Mouse (Mus musculus) limb, embryonic 14.5 days (tissue): Measurements from ENCODE around the gene Lemd1. TPM values are rescaled to one million over a fixed set of nuclear protein-coding genes. Genes with fewer than 3 reads are reported as not detected.

Experiments used
- ATAC-seq: fragments of 200-750 bp; cut with Nextera tagmentation; 2 replicates; pipeline ENCODE4 v1.8.0; 2017; ENCODE audit warnings: low read depth, moderate number of reproducible peaks, moderate TSS enrichment; ENCODE audit not compliant: low FRiP score
- DNase-seq: peaks from one replicate; pipeline ENCODE4 v3.0.0-alpha.2; 2015; ENCODE audit warnings: low spot score
- H3K27ac ChIP-seq: fragments of 300-500 bp; sonication (generic); replicated peaks from 2 replicates; pipeline ENCODE4 v1.5.1; 2014; ENCODE audit warnings: low read depth, mild to moderate bottlenecking, low read length, moderate library complexity, mixed read lengths
- H3K27me3 ChIP-seq: fragments of 300-500 bp; sonication (generic); 2 replicates; pipeline ENCODE4 v1.6.1; 2014; ENCODE audit warnings: low read length, mixed read lengths; ENCODE audit not compliant: control insufficient read depth, insufficient read depth
- H3K36me3 ChIP-seq: fragments of 300-500 bp; sonication (generic); 2 replicates; pipeline ENCODE4 v1.6.1; 2014; ENCODE audit warnings: mild to moderate bottlenecking, low read length, moderate library complexity, mixed read lengths; ENCODE audit not compliant: control insufficient read depth, insufficient read depth
- H3K4me1 ChIP-seq: fragments of 300-500 bp; sonication (generic); 2 replicates; pipeline ENCODE4 v1.6.1; 2014; ENCODE audit warnings: antibody characterized with exemption, low read length, mixed read lengths; ENCODE audit not compliant: control insufficient read depth, insufficient read depth
- H3K4me2 ChIP-seq: fragments of 300-500 bp; sonication (generic); replicated peaks from 2 replicates; pipeline ENCODE4 v1.6.1; 2014; ENCODE audit warnings: low read depth, mild to moderate bottlenecking, low read length, moderate library complexity; ENCODE audit not compliant: severe bottlenecking
- H3K4me3 ChIP-seq: fragments of 300-500 bp; sonication (generic); replicated peaks from 2 replicates; pipeline ENCODE4 v1.5.1; 2014; ENCODE audit warnings: low read length
- H3K9ac ChIP-seq: fragments of 300-500 bp; sonication (generic); 2 replicates; pipeline ENCODE4 v1.6.1; 2014; ENCODE audit warnings: mild to moderate bottlenecking, low read depth, low read length, moderate library complexity; ENCODE audit not compliant: severe bottlenecking
- H3K9me3 ChIP-seq: fragments of 300-500 bp; sonication (generic); 2 replicates; pipeline ENCODE4 v1.6.1; 2016; ENCODE audit warnings: low read length; ENCODE audit not compliant: control insufficient read depth
- POLR2A ChIP-seq: fragments of 200-500 bp; IDR thresholded peaks from 2 replicates; pipeline ENCODE4 v1.8.0; 2012; ENCODE audit warnings: inconsistent platforms, mild to moderate bottlenecking, moderate library complexity, borderline replicate concordance; ENCODE audit not compliant: insufficient read depth, insufficient read length; ENCODE audit errors: extremely low read depth
- WGBS: fragments of 180-500 bp; shearing (Covaris S2); extraction: QIAGEN DNeasy Blood & Tissue Kit; methylation state at CpG from one replicate; pipeline ENCODE4 v1.1.7; 2014; 5-methylcytosine and 5-hydroxymethylcytosine counted together
- polyA plus RNA-seq, 2 experiments: library from polyadenylated mRNA; depleted of rRNA in 1 of 2; stranded (reverse) in 1 of 2; unstranded in 1 of 2; fragments of >200 nt; fragmentation: Nextera tagmentation in 1 of 2; extraction: Ambion mirVana in 1 of 2; gene quantifications; 2 replicates each; pipeline versions ENCODE4 v1.2.1 to v1.2.3; 2012 to 2014

Gene Lemd1
- polyA plus RNA-seq, 2 experiments: 0.91 to 0.94 TPM

DNA sequence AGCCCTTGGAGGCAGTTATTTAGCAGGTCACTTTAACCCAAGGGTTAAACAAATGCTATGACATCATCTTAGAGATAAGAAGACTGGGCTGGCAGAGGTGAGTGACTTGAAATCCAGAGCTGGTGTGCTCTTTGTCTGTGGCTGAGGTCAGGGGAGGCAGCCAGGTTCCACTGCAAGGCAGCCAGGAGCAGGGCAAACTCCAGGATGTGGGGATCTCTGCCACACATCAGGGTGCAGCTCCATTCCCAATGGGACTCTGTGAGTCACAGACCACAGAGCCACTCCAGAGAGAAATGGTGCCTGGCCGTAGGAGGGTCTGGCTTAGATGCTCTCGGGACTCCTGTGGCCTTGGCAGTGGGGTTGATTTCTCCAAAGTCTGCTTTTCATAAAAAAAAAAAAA is 39.3 kb upstream of the Lemd1 start:
- Histone ChIP-seq H3K36me3 (no peaks in the 10 kb centered on the region), H3K4me3 (no peak overlapping the region), H3K9me3 (no peaks in the 10 kb centered on the region), H3K4me2 (no peak overlapping the region), H3K4me1 (no peaks in the 10 kb centered on the region), H3K9ac (no peak overlapping the region), H3K27me3 (no peaks in the 10 kb centered on the region), H3K27ac (no peak overlapping the region)
- no peak for TF ChIP-seq POLR2A
- no peak for ATAC-seq
- 46% methylated on average over 2 of the region's 2 CpGs for WGBS
- no peak for DNase-seq

GRCm38 (mm10) chr1:132153086-132153690 is 38.0 kb upstream of the Lemd1 start:
- TF ChIP-seq POLR2A: no peak
- H3K9ac ChIP-seq: no peak overlapping the region
- H3K27ac ChIP-seq: no peak overlapping the region
- no peak for DNase-seq
- no peaks in the 10 kb centered on the region for H3K27me3 ChIP-seq
- H3K4me3 ChIP-seq: no peak overlapping the region
- no peaks in the 10 kb centered on the region for H3K36me3 ChIP-seq
- ATAC-seq: no peak
- H3K4me1 ChIP-seq: no peaks in the 10 kb centered on the region; the same call in 1 of the 2 replicates
- no peak overlapping the region for H3K4me2 ChIP-seq
- no peaks in the 10 kb centered on the region for H3K9me3 ChIP-seq
- 43% methylated on average over 14 of the region's 15 CpGs for WGBS

- WGBS: 15% methylated on average over 8 of the region's 8 CpGs
- no peak for TF ChIP-seq POLR2A
- ATAC-seq: no peak
- Histone ChIP-seq H3K27ac (no peak overlapping the region), H3K36me3 (no peaks in the 10 kb centered on the region), H3K9ac (no peak overlapping the region), H3K4me3 (no peak overlapping the region), H3K9me3 (no peaks in the 10 kb centered on the region), H3K4me2 (no peak overlapping the region), H3K4me1 (peaks cover under 1% of the 10 kb centered on the region; the same call in 1 of the 2 replicates), H3K27me3 (no peaks in the 10 kb centered on the region)
- no peak for DNase-seq
Observed at GRCm38 (mm10) chr1:132153691-132154090, 37.5 kb upstream of the Lemd1 start.

GRCm38 (mm10) chr1:132155737-132156136 is 35.5 kb upstream of the Lemd1 start:
- no peak overlapping the region for H3K9ac ChIP-seq
- H3K4me3 ChIP-seq: no peak overlapping the region
- no peaks in the 10 kb centered on the region for H3K9me3 ChIP-seq
- H3K36me3 ChIP-seq: no peaks in the 10 kb centered on the region
- no peak for TF ChIP-seq POLR2A
- DNase-seq (peak; percentile 81), ATAC-seq (0 out of 2 replicates have a peak, but pooled peaks have one; percentile 34)
- WGBS: 13% methylated on average over 6 of the region's 6 CpGs
- H3K27me3 ChIP-seq: no peaks in the 10 kb centered on the region
- H3K4me2 ChIP-seq: no peak overlapping the region
- H3K4me1 ChIP-seq: peaks cover 6% of the 10 kb centered on the region; the same call in 1 of the 2 replicates
- H3K27ac ChIP-seq: no peak overlapping the region

DNA sequence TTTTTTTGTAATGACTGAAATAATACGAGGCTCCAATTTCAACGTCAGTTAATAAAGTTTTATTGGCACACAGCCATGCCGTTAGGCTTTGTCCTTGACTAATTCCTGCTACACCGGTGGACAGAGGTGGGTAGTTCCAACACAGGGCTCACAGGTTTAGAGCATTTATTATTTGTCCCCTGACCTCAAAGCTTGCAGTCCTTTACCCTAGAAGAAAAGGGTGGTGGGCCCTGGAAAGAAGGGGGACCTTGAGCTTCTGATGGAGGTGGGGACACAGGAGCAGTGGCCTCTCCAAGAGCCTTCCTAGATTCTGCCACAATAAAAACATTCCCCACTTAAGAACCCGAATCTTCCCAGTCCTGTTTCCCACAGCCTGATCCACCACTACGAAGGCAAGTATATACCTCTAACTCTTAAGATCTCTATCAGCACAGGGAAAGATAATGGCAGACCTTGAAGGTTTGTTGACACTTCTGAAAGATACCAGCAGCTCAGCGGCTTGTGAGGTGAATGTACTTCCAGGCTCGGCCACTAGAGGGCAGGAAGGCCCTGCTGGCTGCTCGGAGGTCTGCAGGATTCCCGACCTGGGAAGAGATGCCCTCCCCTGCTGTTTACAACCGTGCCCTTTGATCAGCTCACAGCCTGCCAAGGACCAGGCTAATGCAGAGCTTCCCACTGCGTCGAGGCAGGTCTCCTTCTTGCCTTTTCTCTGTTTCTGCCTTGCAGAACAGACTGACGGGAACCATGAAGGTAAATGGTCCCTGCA is 34.0 kb upstream of the Lemd1 start:
- peak; percentile 56; the same call in 1 of the 2 replicates for ATAC-seq
- H3K4me1 ChIP-seq: peaks cover 6% of the 10 kb centered on the region; the same call in 1 of the 2 replicates
- no peaks in the 10 kb centered on the region for H3K9me3 ChIP-seq
- H3K27me3 ChIP-seq: no peaks in the 10 kb centered on the region
- 13% methylated on average over 14 of the region's 14 CpGs for WGBS
- TF ChIP-seq POLR2A: no peak
- no peak overlapping the region for H3K9ac ChIP-seq
- H3K27ac ChIP-seq: no peak overlapping the region
- peak; percentile 80 for DNase-seq
- no peaks in the 10 kb centered on the region for H3K36me3 ChIP-seq
- H3K4me2 ChIP-seq: peak overlapping the region; percentile 38
- no peak overlapping the region for H3K4me3 ChIP-seq
